Mouse (Mus musculus) cerebellum, adult 2 months (tissue): ENCODE results near the gene Kctd5.

ENCODE experiments used
- CTCF ChIP-seq: fragments of 200-500 bp; IDR thresholded peaks from 2 replicates; pipeline ENCODE4 v1.5.1; 2011; ENCODE audit warnings: low read depth, mild to moderate bottlenecking, control low read depth, low read length, moderate library complexity, borderline replicate concordance; ENCODE audit not compliant: insufficient read depth
- POLR2A ChIP-seq: fragments of 200-500 bp; IDR thresholded peaks from 2 replicates; pipeline ENCODE4 v1.6.1; 2011; ENCODE audit warnings: low read length, control low read depth, borderline replicate concordance; ENCODE audit not compliant: insufficient read depth

DNA sequence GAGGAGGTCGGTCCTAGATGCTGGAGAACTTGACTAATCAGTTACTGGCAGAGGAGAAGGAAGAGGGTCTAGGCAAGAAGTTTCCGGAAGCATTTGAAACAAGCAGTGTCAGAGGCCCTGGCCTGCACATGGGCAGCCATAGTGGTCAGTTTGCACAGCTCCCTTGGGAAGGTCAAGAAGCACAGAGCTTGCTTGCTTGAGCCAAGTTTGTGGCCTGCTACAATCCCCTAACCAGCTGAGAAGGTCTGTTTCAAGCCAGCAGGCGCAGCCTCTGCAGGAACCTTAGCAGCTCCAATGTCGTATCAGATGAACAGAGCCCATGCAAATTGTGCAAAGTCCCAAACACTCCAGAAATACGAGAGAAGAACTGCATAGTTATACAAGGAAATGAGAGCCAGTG lies 25.2 kb downstream of the Kctd5 start:
- TF ChIP-seq POLR2A = no peak
- no peak for TF ChIP-seq CTCF
